Mouse (Mus musculus) liver, embryonic 14.5 days (tissue): ENCODE results near the gene Gm28372. TPM values are rescaled to one million over a fixed set of nuclear protein-coding genes. Genes with fewer than 3 reads are reported as not detected.

Source experiments
- ATAC-seq: fragments of 200-750 bp; cut with Nextera tagmentation; 2 replicates; pipeline ENCODE4 v1.8.0; 2017; ENCODE audit warnings: moderate number of reproducible peaks, mild to moderate bottlenecking, moderate library complexity; ENCODE audit not compliant: insufficient read depth
- DNase-seq, 3 experiments: peaks; one replicate each; pipeline ENCODE4 v3.0.0-alpha.2; 2012 to 2013; ENCODE audit warnings: low read depth in 3 of 3, low spot score in 3 of 3
- H3K27ac ChIP-seq: fragments of 300-500 bp; sonication (generic); 2 replicates; pipeline ENCODE4 v1.5.1; 2014; ENCODE audit warnings: moderate library complexity, mild to moderate bottlenecking, control low read depth, inconsistent platforms
- H3K27me3 ChIP-seq: fragments of 300-500 bp; sonication (generic); 2 replicates; pipeline ENCODE4 v1.6.1; 2014; ENCODE audit warnings: mild to moderate bottlenecking, low read length, moderate library complexity; ENCODE audit not compliant: control insufficient read depth, insufficient read depth
- H3K36me3 ChIP-seq: fragments of 300-500 bp; sonication (generic); replicated peaks from 2 replicates; pipeline ENCODE4 v1.6.1; 2014; ENCODE audit warnings: low read depth; ENCODE audit not compliant: control insufficient read depth, insufficient read depth
- H3K4me1 ChIP-seq, 2 experiments: fragments of 200-500 bp in 1 of 2; fragments of 300-500 bp in 1 of 2; sonication (generic) in 1 of 2; replicated peaks; 2 replicates each; pipeline ENCODE4 v1.6.1; 2012 to 2014; ENCODE audit warnings: antibody characterized with exemption in 1 of 2, inconsistent platforms in 1 of 2, low read length in 1 of 2; ENCODE audit not compliant: control insufficient read depth in 2 of 2, insufficient read depth in 2 of 2
- H3K4me2 ChIP-seq: fragments of 300-500 bp; sonication (generic); 2 replicates; pipeline ENCODE4 v1.6.1; 2014; ENCODE audit warnings: low read depth, mild to moderate bottlenecking, control low read depth, moderate library complexity
- H3K4me3 ChIP-seq, 2 experiments: fragments of 200-500 bp in 1 of 2; fragments of 300-500 bp in 1 of 2; sonication (generic) in 1 of 2; 2 replicates each; pipeline ENCODE4 v1.5.1; 2012 to 2014; ENCODE audit warnings: low read depth in 2 of 2, low read length in 2 of 2, mild to moderate bottlenecking in 2 of 2, control low read depth in 1 of 2, inconsistent platforms in 1 of 2, moderate library complexity in 1 of 2; ENCODE audit not compliant: insufficient read depth in 1 of 2
- H3K9ac ChIP-seq: fragments of 300-500 bp; sonication (generic); replicated peaks from 2 replicates; pipeline ENCODE4 v1.6.1; 2014; ENCODE audit warnings: mild to moderate bottlenecking, control low read depth, moderate library complexity
- H3K9me3 ChIP-seq: fragments of 300-500 bp; sonication (generic); 2 replicates; pipeline ENCODE4 v1.6.1; 2016; ENCODE audit warnings: low read length, mixed read lengths; ENCODE audit not compliant: control insufficient read depth
- CTCF ChIP-seq: IDR thresholded peaks from 2 replicates; pipeline ENCODE4 v1.5.1; 2016; ENCODE audit warnings: antibody characterized with exemption, low read depth, control low read depth
- EP300 ChIP-seq: IDR thresholded peaks from 2 replicates; pipeline ENCODE4 v1.6.1; 2016; ENCODE audit warnings: antibody characterized with exemption, low read depth
- WGBS: fragments of 180-500 bp; shearing (Covaris S2); extraction: QIAGEN DNeasy Blood & Tissue Kit; methylation state at CpG from one replicate; pipeline ENCODE4 v1.1.7; 2014; ENCODE audit not compliant: insufficient replicate concordance; 5-methylcytosine and 5-hydroxymethylcytosine counted together
- polyA plus RNA-seq, 2 experiments: library from polyadenylated mRNA; depleted of rRNA in 1 of 2; stranded (reverse) in 1 of 2; unstranded in 1 of 2; fragments of >200 nt; fragmentation: Nextera tagmentation in 1 of 2; extraction: Ambion mirVana in 1 of 2; gene quantifications; 2 replicates each; pipeline versions ENCODE4 v1.2.1 to v1.2.3; 2012 to 2014

Gene Gm28372
- polyA plus RNA-seq, 2 experiments, result not detected

DNA sequence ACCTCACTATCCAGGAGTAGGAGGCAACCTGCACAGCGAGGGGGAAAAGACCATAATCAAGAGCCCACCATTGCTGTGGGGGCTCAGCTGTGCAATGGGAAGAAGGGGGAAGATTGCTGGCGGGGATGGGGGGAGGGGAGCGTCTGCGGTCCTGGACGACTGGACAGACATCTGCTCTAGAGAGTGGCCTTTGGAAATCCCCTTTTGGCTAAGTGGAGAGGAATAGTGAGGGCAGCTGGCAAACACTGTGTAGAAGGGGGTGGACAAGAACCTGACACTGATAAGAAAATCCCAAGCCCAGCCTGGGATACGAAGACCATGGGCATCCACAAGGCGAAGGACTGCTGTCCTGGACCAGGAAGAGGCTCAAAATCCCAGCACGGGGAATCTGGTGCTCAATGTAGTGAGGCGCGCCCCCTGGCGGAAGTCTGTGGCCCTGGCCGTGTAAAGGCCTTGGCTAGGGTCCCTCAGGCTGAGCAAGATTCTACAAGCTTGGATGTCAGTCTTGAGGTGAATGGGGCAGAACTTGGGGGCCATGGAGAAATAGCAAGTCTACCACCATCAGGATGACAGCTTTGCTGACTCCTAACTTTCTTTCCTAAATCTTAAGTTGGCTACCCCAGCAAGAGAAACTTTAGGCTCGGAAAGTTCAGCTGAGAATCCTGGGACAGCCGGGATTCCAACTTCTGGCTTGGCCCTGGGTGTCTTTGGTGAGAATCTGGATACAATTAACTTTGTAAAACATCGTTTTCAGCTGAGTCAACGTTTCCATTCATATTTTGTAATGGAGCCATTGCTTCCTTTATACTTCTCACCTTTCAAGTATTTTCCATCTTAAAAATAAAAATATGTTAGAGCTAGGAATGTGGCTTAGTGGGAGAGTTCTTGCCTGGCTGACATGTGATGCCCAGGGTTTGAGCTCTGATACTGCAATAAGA is 6.8 kb downstream of the Gm28372 start:
- H3K4me1 ChIP-seq, result no peaks in the 10 kb centered on the region
- no peaks in the 10 kb centered on the region for H3K36me3 ChIP-seq
- DNase-seq, result peak in 2 of 3 experiments; percentile 20 to 31
- whole genome bisulfite sequencing, result 27% methylated on average over 16 of the region's 16 CpGs
- no peak for ATAC-seq
- no peak overlapping the region for H3K27ac ChIP-seq
- TF ChIP-seq EP300, result no peak
- TF ChIP-seq CTCF, result peak; percentile 94
- H3K9ac ChIP-seq, result no peak overlapping the region
- no peak overlapping the region for H3K4me3 ChIP-seq
- H3K27me3 ChIP-seq, result no peaks in the 10 kb centered on the region
- no peak overlapping the region for H3K4me2 ChIP-seq
- no peaks in the 10 kb centered on the region for H3K9me3 ChIP-seq

DNA sequence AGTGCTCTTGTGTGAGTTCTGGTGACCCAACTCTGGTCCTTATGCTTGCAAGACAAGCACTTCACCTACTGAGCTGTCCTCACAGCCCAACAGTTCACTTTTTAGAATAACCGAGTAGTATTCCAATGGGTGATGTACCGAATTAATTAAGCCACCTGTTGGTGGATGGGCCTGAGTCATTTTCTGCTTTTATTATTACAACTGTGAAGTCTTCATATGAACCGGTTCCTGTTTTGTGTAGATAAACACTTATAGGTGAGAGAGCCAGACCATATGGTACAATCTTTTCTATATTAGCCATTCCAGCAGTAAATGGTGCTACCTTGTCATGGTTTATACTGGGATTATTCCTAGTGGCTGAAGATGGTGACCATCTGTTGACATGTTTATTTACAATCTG is 7.7 kb downstream of the Gm28372 start:
- H3K4me2 ChIP-seq, result no peak overlapping the region
- H3K27ac ChIP-seq, result no peak overlapping the region
- H3K36me3 ChIP-seq, result no peaks in the 10 kb centered on the region
- WGBS, result 58% methylated on average over 3 of the region's 3 CpGs
- H3K9ac ChIP-seq, result no peak overlapping the region
- no peaks in the 10 kb centered on the region for H3K9me3 ChIP-seq
- DNase-seq, result no peak
- no peaks in the 10 kb centered on the region for H3K4me1 ChIP-seq
- TF ChIP-seq EP300, result no peak
- no peak for TF ChIP-seq CTCF
- H3K4me3 ChIP-seq, result no peak overlapping the region
- no peak for ATAC-seq
- no peaks in the 10 kb centered on the region for H3K27me3 ChIP-seq

DNA sequence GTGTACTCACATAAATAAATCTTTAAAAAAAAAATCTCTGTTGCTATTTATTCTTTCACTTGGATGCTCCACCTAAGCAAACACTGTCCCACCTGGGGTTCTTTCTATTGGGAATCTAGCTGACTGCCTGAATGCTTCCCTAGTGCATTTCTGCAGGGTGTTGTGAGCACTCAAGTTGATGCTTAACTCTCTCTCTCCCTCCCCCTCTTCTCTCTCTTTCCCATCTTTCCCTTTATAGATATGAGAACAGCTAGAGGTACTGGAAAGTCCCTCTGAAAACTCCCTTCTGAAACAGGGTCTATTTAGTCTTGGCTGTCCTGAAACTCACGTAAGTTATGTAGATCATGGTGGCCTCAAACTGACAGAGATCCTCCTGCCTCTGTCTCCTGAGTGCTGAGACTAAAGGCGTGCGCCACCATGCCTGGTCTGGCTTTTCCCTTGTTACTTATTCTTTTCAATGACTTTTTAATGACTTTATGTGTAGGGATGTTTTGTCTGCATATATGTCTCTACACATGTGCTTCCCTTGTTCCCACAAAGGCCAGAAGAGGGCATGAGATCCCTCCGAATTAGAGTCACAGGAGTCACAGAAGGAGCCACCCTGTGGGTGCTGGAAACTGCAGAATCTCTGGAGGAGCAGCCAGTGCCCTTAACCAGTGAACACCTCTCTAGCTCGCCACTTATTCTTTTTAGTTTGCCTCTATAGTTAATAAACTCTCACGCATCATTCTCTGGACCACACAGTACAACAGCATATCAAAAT is 9.2 kb downstream of the Gm28372 start:
- no peaks in the 10 kb centered on the region for H3K27me3 ChIP-seq
- DNase-seq (no peak), ATAC-seq (no peak)
- no peak overlapping the region for H3K4me2 ChIP-seq
- H3K4me3 ChIP-seq, result no peak overlapping the region
- TF ChIP-seq EP300 (no peak), CTCF (peak; percentile 38; the same call in 1 of the 2 replicates)
- H3K36me3 ChIP-seq, result no peaks in the 10 kb centered on the region
- H3K27ac ChIP-seq, result no peak overlapping the region
- WGBS, result 59% methylated on average over 6 of the region's 6 CpGs
- H3K9me3 ChIP-seq, result no peaks in the 10 kb centered on the region
- no peaks in the 10 kb centered on the region for H3K4me1 ChIP-seq
- H3K9ac ChIP-seq, result no peak overlapping the region

DNA sequence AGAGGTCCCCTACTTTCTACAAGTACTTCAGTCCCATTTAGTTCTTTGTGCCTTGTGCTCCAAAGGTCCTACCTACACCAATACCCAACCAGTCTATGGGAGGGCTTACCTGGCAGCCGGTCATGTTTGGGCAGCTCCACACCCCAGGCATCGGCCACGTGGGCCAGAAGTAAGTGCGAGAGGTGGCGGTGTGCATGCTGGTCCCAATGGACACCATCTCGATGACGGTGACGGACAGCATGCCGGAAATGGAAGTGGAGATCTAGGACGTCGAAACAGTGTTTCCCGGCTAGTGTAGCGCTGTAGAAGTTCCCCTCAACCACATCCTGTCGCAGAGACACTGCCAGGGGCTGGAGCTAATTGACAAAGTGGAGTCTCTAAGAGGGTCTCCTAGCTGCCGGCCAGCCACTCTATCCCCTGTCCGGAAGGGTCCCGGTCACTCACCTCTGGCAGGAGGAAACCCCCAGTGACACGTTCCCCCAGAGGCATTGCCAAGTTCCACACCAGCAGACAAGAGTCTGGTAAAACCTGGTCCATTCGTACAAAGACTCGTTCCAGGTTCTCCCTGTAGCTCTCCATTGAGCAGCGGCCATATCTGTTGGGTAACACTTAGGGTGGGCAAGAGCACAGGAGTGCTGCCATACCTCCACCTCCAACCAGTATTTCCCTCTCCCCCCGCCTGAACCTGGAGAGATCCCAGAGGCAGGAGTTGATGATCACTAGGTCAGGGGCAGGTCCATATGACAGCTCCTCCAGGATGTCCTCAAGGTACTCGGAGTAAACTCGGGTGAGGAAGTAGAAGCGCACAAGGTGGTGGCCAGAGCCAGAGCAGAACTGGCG is 17.0 kb downstream of the Gm28372 start:
- no peak overlapping the region for H3K4me3 ChIP-seq
- no peak overlapping the region for H3K4me2 ChIP-seq
- no peak overlapping the region for H3K9ac ChIP-seq
- TF ChIP-seq EP300 (no peak), CTCF (no peak)
- H3K4me1 ChIP-seq, result peaks cover 10 to 11% of the 10 kb centered on the region in 2 experiments
- H3K36me3 ChIP-seq, result no peaks in the 10 kb centered on the region
- no peaks in the 10 kb centered on the region for H3K27me3 ChIP-seq
- ATAC-seq (no peak), DNase-seq (no peak)
- H3K9me3 ChIP-seq, result no peaks in the 10 kb centered on the region
- H3K27ac ChIP-seq, result no peak overlapping the region
- 82% methylated on average over 26 of the region's 26 CpGs for WGBS
